Mouse (Mus musculus): ENCODE results near the gene Vmn1r52. TPM values are rescaled to one million over a fixed set of nuclear protein-coding genes. Genes with fewer than 3 reads are reported as not detected.

The Vmn1r52 gene
- polyA plus RNA-seq (2012; rRNA removed; ENCODE audit: low replicate concordance), result not detected in 2 replicates

DNA sequence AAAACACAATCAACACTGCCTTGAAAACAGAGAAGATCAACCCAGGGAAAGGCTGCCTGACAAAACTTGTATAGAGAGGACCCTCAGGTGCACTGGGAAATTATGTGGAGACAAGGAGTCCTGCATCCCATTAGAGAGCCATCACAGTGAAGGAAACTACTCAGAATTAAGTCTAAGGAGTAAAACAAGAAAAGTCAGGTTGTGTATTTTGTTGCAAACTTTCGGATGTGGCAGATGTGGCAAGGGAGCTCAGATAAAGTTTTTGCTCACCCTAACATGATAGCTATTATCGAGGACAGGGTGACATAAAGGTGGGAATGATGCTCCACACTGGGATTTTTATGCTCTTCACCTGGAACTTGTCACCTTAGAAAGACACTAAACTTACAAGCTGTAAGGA is at the start of gene Vmn1r52:
Gene Vmn1r52 (plus strand): TSS at position 301 of the 400 bp plus-strand sequence.

GRCm38 (mm10) chr6:90202493-90202892 is 27.9 kb downstream of the Vmn1r52 start, which contains the start of gene V1ra8:
V1ra8 (plus strand) TSS chr6:90202793.

DNA sequence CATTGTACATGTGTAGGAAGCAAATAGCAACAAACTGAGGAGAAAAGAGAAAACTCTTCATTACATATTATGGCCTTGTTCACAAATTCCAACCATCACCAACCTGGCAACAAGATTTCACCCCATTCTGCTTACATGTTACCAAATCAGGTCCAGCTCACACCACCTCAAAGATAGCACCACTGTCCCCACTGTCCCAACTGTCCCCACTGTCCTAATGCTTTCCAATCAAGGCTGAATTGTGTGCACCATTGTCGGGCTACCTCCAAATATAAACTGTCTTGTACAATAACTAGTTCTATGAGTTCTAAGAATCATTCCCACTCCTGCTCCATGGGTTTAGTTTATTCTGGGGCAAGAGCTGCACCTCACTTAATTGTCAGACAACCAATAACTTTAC is 49.7 kb downstream of the Vmn1r52 start, which contains the start of gene Vmn1r53:
Gene Vmn1r53 (minus strand): TSS at position 101 of the 400 bp plus-strand sequence.

Other genes with a start within 250 kb of the Vmn1r52 start
- not detected in 2 replicates for gene Vmn1r45, start 234.2 kb upstream of the Vmn1r52 start, polyA plus RNA-seq (2012; rRNA removed; ENCODE audit: low replicate concordance)
- gene Vmn1r46, start 205.5 kb upstream of the Vmn1r52 start, polyA plus RNA-seq (2012; rRNA removed; ENCODE audit: low replicate concordance), result not detected in 2 replicates
- gene Vmn1r47, start 158.7 kb upstream of the Vmn1r52 start, polyA plus RNA-seq (2012; rRNA removed; ENCODE audit: low replicate concordance), result not detected in 2 replicates
- gene Vmn1r48, start 138.0 kb upstream of the Vmn1r52 start, polyA plus RNA-seq (2012; rRNA removed; ENCODE audit: low replicate concordance), result not detected in 2 replicates
- not detected in 2 replicates for gene Vmn1r49, start 96.3 kb upstream of the Vmn1r52 start, polyA plus RNA-seq (2012; rRNA removed; ENCODE audit: low replicate concordance)
- gene Vmn1r50, start 73.4 kb upstream of the Vmn1r52 start, polyA plus RNA-seq (2012; rRNA removed; ENCODE audit: low replicate concordance), result not detected in 2 replicates
- gene Vmn1r51, start 52.2 kb upstream of the Vmn1r52 start, polyA plus RNA-seq (2012; rRNA removed; ENCODE audit: low replicate concordance), result not detected in 2 replicates
- not detected in 2 replicates for gene V1ra8, start 28.0 kb downstream of the Vmn1r52 start, polyA plus RNA-seq (2012; rRNA removed; ENCODE audit: low replicate concordance)
- 0.42 TPM in 1 of 2 replicates, not detected in the other for gene Vmn1r53, start 49.6 kb downstream of the Vmn1r52 start, polyA plus RNA-seq (2012; rRNA removed; ENCODE audit: low replicate concordance)
- gene Vmn1r54, start 71.5 kb downstream of the Vmn1r52 start, polyA plus RNA-seq (2012; rRNA removed; ENCODE audit: low replicate concordance), result not detected in 2 replicates
- not detected in 2 replicates for gene BC048671, start 126.4 kb downstream of the Vmn1r52 start, polyA plus RNA-seq (2012; rRNA removed; ENCODE audit: low replicate concordance)
- gene Chst13, start 150.4 kb downstream of the Vmn1r52 start, polyA plus RNA-seq (2012; rRNA removed; ENCODE audit: low replicate concordance), result 1.2 and 2.8 TPM in 2 replicates
- gene Uroc1, start 158.5 kb downstream of the Vmn1r52 start, polyA plus RNA-seq (2012; rRNA removed; ENCODE audit: low replicate concordance), result 1.1 TPM in 1 of 2 replicates, not detected in the other
- 16.9 and 52.5 TPM in 2 replicates for gene Zxdc, start 194.7 kb downstream of the Vmn1r52 start, polyA plus RNA-seq (2012; rRNA removed; ENCODE audit: low replicate concordance)